Mouse (Mus musculus): ENCODE data around the gene Tkt. TPM values are rescaled to one million over a fixed set of nuclear protein-coding genes. Genes with fewer than 3 reads are reported as not detected.

The Tkt gene
- polyA plus RNA-seq, 1 experiment from 2014 or later = 132 TPM

DNA sequence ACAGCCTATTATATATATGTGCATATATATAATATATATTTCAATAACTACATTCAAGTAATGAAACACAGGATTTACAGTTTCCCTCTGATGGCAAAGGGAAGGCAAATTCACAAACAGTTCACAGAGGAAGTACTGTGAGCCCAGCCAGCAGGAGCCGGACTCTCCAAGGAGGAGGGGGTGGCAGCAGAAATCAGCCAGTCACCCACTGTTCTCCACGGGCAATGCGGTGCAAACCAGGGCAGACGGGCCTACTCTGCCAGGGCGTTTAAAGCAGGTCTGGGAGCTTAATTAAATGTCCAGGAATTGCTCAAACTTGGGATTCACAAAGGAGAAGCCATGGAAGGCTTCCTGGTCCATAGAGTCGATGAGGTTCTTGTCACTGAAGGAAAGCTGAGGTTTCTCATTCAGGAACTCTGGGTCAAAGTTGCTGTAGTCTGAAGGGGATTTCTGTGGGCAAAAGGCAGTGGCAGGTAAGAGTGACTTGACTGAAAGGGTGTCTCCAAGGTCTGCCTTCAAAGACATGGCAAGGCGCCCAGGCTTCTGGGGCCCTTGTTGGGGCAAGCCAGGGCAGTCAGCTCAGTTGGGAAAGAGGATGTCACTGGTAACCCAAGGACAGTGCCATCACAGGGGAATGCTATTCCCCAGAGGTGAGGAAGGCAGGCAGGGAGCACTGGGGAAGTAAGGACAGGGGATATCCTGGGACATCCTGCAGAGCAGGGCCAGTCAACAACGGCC, 47.6 kb downstream of the Tkt start:
- TF ChIP-seq CTCF (IDR thresholded peaks at IDR 0.05) (no peak), EP300 (IDR thresholded peaks at IDR 0.05) (no peak)

DNA sequence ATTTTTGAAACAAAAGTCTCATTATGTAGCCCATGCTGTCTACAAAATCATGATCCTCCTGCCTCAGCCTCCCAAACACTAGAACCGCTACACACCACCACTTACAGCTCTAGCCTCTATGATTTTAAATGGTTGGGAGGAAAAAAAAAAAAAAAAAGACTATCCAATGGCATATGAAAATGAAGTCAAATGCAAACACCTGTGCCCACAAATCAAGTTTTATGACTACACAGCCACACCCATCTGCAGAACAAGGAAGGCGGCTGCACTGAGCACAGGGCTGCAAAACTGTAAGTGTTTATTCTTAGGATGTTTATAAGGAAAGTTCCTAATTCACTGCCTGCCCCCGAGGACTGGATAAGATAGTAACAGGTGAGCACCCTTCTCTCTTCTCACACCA, 48.2 kb downstream of the Tkt start:
- TF ChIP-seq EP300 (IDR thresholded peaks at IDR 0.05) (no peak), CTCF (IDR thresholded peaks at IDR 0.05) (no peak)
- WGBS = 58% methylated on average over 3 of the region's 3 CpGs
- DNase-seq (ENCODE audit: low spot score) (no peak), ATAC-seq (no peak)
- Histone ChIP-seq H3K4me3 (ENCODE audit: low read depth, low read length) (no peak overlapping the region), H3K9ac (replicated peaks; ENCODE audit: low read depth) (no peak overlapping the region), H3K27ac (ENCODE audit: low read length) (no peak overlapping the region), H3K4me1 (ENCODE audit: insufficient read depth, low read depth, low read length) (no peaks in the 10 kb centered on the region), H3K27me3 (replicated peaks; ENCODE audit: insufficient read depth, low read length) (no peaks in the 10 kb centered on the region), H3K4me2 (replicated peaks; ENCODE audit: low read depth, low read length) (no peak overlapping the region), H3K36me3 (ENCODE audit: insufficient read depth, low read length) (0 out of 2 replicates have a peak, but pooled peaks cover 8% of the 10 kb centered on the region), H3K9me3 (ENCODE audit: low read length) (no peaks in the 10 kb centered on the region)

More for the DNA sequence above, 47.6 kb downstream of the Tkt start:
- no peak overlapping the region for H3K4me2 ChIP-seq (replicated peaks; ENCODE audit: low read depth, low read length)
- no peak for DNase-seq (ENCODE audit: low spot score)
- H3K27ac ChIP-seq (ENCODE audit: low read length) = no peak overlapping the region
- no peak overlapping the region for H3K4me3 ChIP-seq (ENCODE audit: low read depth, low read length)
- H3K36me3 ChIP-seq (ENCODE audit: insufficient read depth, low read length) = 0 out of 2 replicates have a peak, but pooled peaks cover 2% of the 10 kb centered on the region
- no peaks in the 10 kb centered on the region for H3K27me3 ChIP-seq (replicated peaks; ENCODE audit: insufficient read depth, low read length)
- 86% methylated on average over 8 of the region's 8 CpGs for WGBS
- no peaks in the 10 kb centered on the region for H3K4me1 ChIP-seq (ENCODE audit: insufficient read depth, low read depth, low read length)
- H3K9ac ChIP-seq (replicated peaks; ENCODE audit: low read depth) = no peak overlapping the region
- ATAC-seq = no peak
- no peaks in the 10 kb centered on the region for H3K9me3 ChIP-seq (ENCODE audit: low read length)

DNA sequence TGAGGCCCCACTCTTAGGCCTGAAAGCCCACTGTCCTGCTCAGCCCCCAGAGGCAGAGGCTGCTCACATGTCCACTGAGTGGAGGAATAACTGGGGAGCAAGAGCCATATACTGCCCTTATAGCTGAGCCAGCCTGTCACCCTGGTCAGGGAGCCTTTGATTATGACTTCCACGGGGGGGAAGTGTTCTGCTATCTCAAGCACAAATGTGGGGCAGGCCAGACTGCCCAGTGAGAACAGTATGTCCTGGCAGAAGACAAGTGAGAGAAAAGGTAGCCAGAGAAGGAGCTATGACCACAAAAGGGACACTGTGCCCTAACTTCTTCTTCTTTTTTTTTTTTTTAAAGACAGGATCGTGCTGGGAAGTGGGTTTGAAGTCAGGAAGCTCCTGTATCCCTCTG, 49.0 kb downstream of the Tkt start:
- H3K4me1 ChIP-seq (ENCODE audit: insufficient read depth, low read depth, low read length) = no peaks in the 10 kb centered on the region
- H3K4me3 ChIP-seq (ENCODE audit: low read depth, low read length) = no peak overlapping the region
- no peaks in the 10 kb centered on the region for H3K27me3 ChIP-seq (replicated peaks; ENCODE audit: insufficient read depth, low read length)
- H3K36me3 ChIP-seq (ENCODE audit: insufficient read depth, low read length) = 0 out of 2 replicates have a peak, but pooled peaks cover 10% of the 10 kb centered on the region
- DNase-seq (ENCODE audit: low spot score) (no peak), ATAC-seq (no peak)
- H3K27ac ChIP-seq (ENCODE audit: low read length) = no peak overlapping the region
- H3K9me3 ChIP-seq (ENCODE audit: low read length) = no peaks in the 10 kb centered on the region
- H3K4me2 ChIP-seq (replicated peaks; ENCODE audit: low read depth, low read length) = no peak overlapping the region
- WGBS = 59% methylated on average over 2 of the region's 2 CpGs
- TF ChIP-seq EP300 (IDR thresholded peaks at IDR 0.05) (no peak), CTCF (IDR thresholded peaks at IDR 0.05) (no peak)
- H3K9ac ChIP-seq (replicated peaks; ENCODE audit: low read depth) = no peak overlapping the region

- no peak overlapping the region for H3K4me3 ChIP-seq (ENCODE audit: low read depth, low read length)
- no peak for ATAC-seq
- no peaks in the 10 kb centered on the region for H3K9me3 ChIP-seq (ENCODE audit: low read length)
- WGBS = 83% methylated on average over 5 of the region's 5 CpGs
- 0 out of 2 replicates have a peak, but pooled peaks cover 3% of the 10 kb centered on the region for H3K36me3 ChIP-seq (ENCODE audit: insufficient read depth, low read length)
- H3K4me2 ChIP-seq (replicated peaks; ENCODE audit: low read depth, low read length) = no peak overlapping the region
- no peaks in the 10 kb centered on the region for H3K27me3 ChIP-seq (replicated peaks; ENCODE audit: insufficient read depth, low read length)
- H3K9ac ChIP-seq (replicated peaks; ENCODE audit: low read depth) = no peak overlapping the region
- H3K27ac ChIP-seq (ENCODE audit: low read length) = no peak overlapping the region
- TF ChIP-seq EP300 (IDR thresholded peaks at IDR 0.05) (no peak), CTCF (IDR thresholded peaks at IDR 0.05) (no peak)
- no peak for DNase-seq (ENCODE audit: low spot score)
- no peaks in the 10 kb centered on the region for H3K4me1 ChIP-seq (ENCODE audit: insufficient read depth, low read depth, low read length)
Observed at GRCm38 (mm10) chr14:30606817-30607216, 58.7 kb downstream of the Tkt start.

GRCm38 (mm10) chr14:30607696-30608095, 59.5 kb downstream of the Tkt start:
- ATAC-seq = no peak
- Histone ChIP-seq H3K4me2 (replicated peaks; ENCODE audit: low read depth, low read length) (no peak overlapping the region), H3K4me1 (ENCODE audit: insufficient read depth, low read depth, low read length) (peaks cover 1% of the 10 kb centered on the region; the same call in 1 of the 2 replicates), H3K4me3 (ENCODE audit: low read depth, low read length) (no peak overlapping the region), H3K9me3 (ENCODE audit: low read length) (no peaks in the 10 kb centered on the region), H3K36me3 (ENCODE audit: insufficient read depth, low read length) (0 out of 2 replicates have a peak, but pooled peaks cover 3% of the 10 kb centered on the region), H3K27ac (ENCODE audit: low read length) (no peak overlapping the region), H3K9ac (replicated peaks; ENCODE audit: low read depth) (no peak overlapping the region), H3K27me3 (replicated peaks; ENCODE audit: insufficient read depth, low read length) (no peaks in the 10 kb centered on the region)
- WGBS = 88% methylated on average over 4 of the region's 4 CpGs
- no peak for TF ChIP-seq CTCF (IDR thresholded peaks at IDR 0.05)
- no peak for TF ChIP-seq EP300 (IDR thresholded peaks at IDR 0.05)
- DNase-seq (ENCODE audit: low spot score) = no peak

DNA sequence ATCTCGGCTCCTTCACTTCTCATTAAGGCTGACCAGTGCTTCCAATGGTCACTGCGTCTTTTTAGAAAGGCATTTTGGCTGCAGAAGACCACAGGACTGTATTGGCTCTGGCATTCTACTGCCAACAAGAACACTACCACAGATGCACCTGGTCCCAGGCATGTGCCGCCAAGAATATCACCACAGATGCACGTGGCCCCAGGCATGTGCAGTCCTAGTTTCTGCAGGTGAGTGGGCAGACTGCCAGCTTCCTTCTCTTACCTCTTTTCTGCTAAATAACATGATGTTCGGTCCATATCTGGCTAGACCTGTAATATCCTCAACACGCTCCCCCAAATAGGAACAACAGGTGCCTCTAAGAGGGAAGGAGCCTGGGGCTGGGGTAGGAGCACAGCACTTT, 60.0 kb downstream of the Tkt start:
- WGBS = 81% methylated on average over 6 of the region's 6 CpGs
- Histone ChIP-seq H3K4me3 (ENCODE audit: low read depth, low read length) (no peak overlapping the region), H3K9me3 (ENCODE audit: low read length) (no peaks in the 10 kb centered on the region), H3K27ac (ENCODE audit: low read length) (no peak overlapping the region), H3K36me3 (ENCODE audit: insufficient read depth, low read length) (0 out of 2 replicates have a peak, but pooled peaks cover 3% of the 10 kb centered on the region), H3K4me1 (ENCODE audit: insufficient read depth, low read depth, low read length) (peaks cover 5% of the 10 kb centered on the region; the same call in 1 of the 2 replicates), H3K9ac (replicated peaks; ENCODE audit: low read depth) (no peak overlapping the region), H3K4me2 (replicated peaks; ENCODE audit: low read depth, low read length) (no peak overlapping the region), H3K27me3 (replicated peaks; ENCODE audit: insufficient read depth, low read length) (no peaks in the 10 kb centered on the region)
- TF ChIP-seq CTCF (IDR thresholded peaks at IDR 0.05) = no peak
- TF ChIP-seq EP300 (IDR thresholded peaks at IDR 0.05) = no peak
- ATAC-seq (no peak), DNase-seq (ENCODE audit: low spot score) (no peak)

All from lung, postnatal 0 days (tissue).